10 mouse cellular contexts compared by ENCODE assay signal in genomic region chr3:103772846-103773245, GRCm38 (mm10). TPM values are rescaled to one million over a fixed set of nuclear protein-coding genes. Genes with fewer than 3 reads are reported as not detected.
DNase-seq lines count a peak whose midpoint lies in the region; ATAC-seq and TF ChIP-seq lines count a peak whose summit lies in the region.
"Had no signal": no experiment of that assay in that cellular context is flagged by ENCODE, and none has a peak within 500 bp of the region (broad histone marks: within the 10 kb centered on the region; RNA-seq: fewer than 3 reads in every experiment).

No protein-coding gene starts in this region.

- intact Hi-C loops in heart, adult 2 months (cut with DNase I) = loop anchor here (2.0 kb wide), 1 partner anchor 18 kb away; the partner anchor contains the start of gene Hipk1

- H3K9me3 ChIP-seq in kidney, embryonic 16.5 days (ENCODE audit: low read length) = no peaks in the 10 kb centered on the region
- no peaks in the 10 kb centered on the region for H3K9me3 ChIP-seq in forebrain, embryonic 10.5 days

- H3K4me3 ChIP-seq in heart, adult 2 months = no peak overlapping the region; the same call in 1 of the 2 replicates
- H3K4me3 ChIP-seq in kidney, embryonic 16.5 days (ENCODE audit: low read length) = no peak overlapping the region
- H3K4me3 ChIP-seq in forebrain, embryonic 10.5 days = no peak overlapping the region

- ATAC-seq in activated CD4-positive, CD25-positive, alpha-beta regulatory T cell, adult 4 months = peak; percentile 79
- ATAC-seq in kidney, embryonic 16.5 days (ENCODE audit: low FRiP score, low TSS enrichment) = no peak
- no peak for ATAC-seq in erythroblast, adult 5-6 weeks (replicated peaks; ENCODE audit: low FRiP score, poor library complexity, severe bottlenecking)

- H3K4me1 ChIP-seq in heart, adult 2 months (ENCODE audit: control insufficient read depth, insufficient read depth, low read length) = peaks cover 16% of the 10 kb centered on the region
- peaks cover 32% of the 10 kb centered on the region for H3K4me1 ChIP-seq in kidney, embryonic 16.5 days (ENCODE audit: insufficient read depth, low read length)
- no peaks in the 10 kb centered on the region for H3K4me1 ChIP-seq in forebrain, embryonic 10.5 days

- H3K9ac ChIP-seq in heart, adult 2 months (ENCODE audit: low read depth, low read length) = no peak overlapping the region
- no peak overlapping the region for H3K9ac ChIP-seq in kidney, embryonic 16.5 days (replicated peaks; ENCODE audit: low read length)

- WGBS in heart, adult 2 months = 25% methylated on average over 4 of the region's 4 CpGs
- WGBS in kidney, embryonic 16.5 days = 54% methylated on average over 4 of the region's 4 CpGs
- 86% methylated on average over 4 of the region's 4 CpGs for WGBS in forebrain, embryonic 10.5 days

- H3K79me2 ChIP-seq in heart, adult 2 months (replicated peaks; ENCODE audit: control insufficient read depth, insufficient read depth, low read length) = peaks cover 14% of the 10 kb centered on the region

- H3K4me2 ChIP-seq in kidney, embryonic 16.5 days (replicated peaks; ENCODE audit: low read depth, low read length) = no peak overlapping the region

- no peak for DNase-seq in heart, adult 2 months
- no peak for DNase-seq in heart, postnatal 4 days
- peak; percentile 37 for DNase-seq in 416B (ENCODE audit: low read depth)
- no peak for DNase-seq in forebrain, embryonic 10.5 days (ENCODE audit: extremely low spot score, low spot score)
- no peak for DNase-seq in ovary, postnatal 14 days (ENCODE audit: low spot score)
- DNase-seq: lung, postnatal 4 days had no signal

- H3K27ac ChIP-seq in heart, adult 2 months = peak overlapping the region; percentile 77
- H3K27ac ChIP-seq in kidney, embryonic 16.5 days (ENCODE audit: low read length) = peak overlapping the region; percentile 74
- no peak overlapping the region for H3K27ac ChIP-seq in forebrain, embryonic 10.5 days

- no peak for TF ChIP-seq EP300 in heart, adult 2 months (IDR thresholded peaks at IDR 0.05; ENCODE audit: insufficient read depth, low read depth, low read length)

- H3K27me3 ChIP-seq in heart, adult 2 months (ENCODE audit: control insufficient read depth, insufficient read depth, low read length) = no peaks in the 10 kb centered on the region
- no peaks in the 10 kb centered on the region for H3K27me3 ChIP-seq in kidney, embryonic 16.5 days (ENCODE audit: insufficient read depth, low read length)
- H3K27me3 ChIP-seq in forebrain, embryonic 10.5 days (ENCODE audit: poor library complexity, severe bottlenecking) = no peaks in the 10 kb centered on the region

- TF ChIP-seq CTCF in heart, adult 2 months (IDR thresholded peaks at IDR 0.05) = no peak

- H3K36me3 ChIP-seq in heart, adult 2 months (ENCODE audit: control insufficient read depth, insufficient read depth, low read length) = peaks cover 52% of the 10 kb centered on the region
- peaks cover 24% of the 10 kb centered on the region; the same call in 1 of the 2 replicates for H3K36me3 ChIP-seq in kidney, embryonic 16.5 days (ENCODE audit: insufficient read depth, low read length)
- peaks cover 64% of the 10 kb centered on the region for H3K36me3 ChIP-seq in forebrain, embryonic 10.5 days (replicated peaks)

- no peak for TF ChIP-seq POLR2A in heart, adult 2 months (IDR thresholded peaks at IDR 0.05; ENCODE audit: insufficient read depth, low read depth, low read length)

RNA-seq across cellular contexts. Expression of gene Hipk1, which starts 18.5 kb away (rescaled TPM):
- total RNA-seq in heart, adult 2 months (2021) = 100 to 1,000 TPM in 1 of 2 experiments, 10 to 100 TPM in 1; 98.1 to 109 TPM
- polyA plus RNA-seq in heart, adult 2 months (2012; rRNA removed) = 50.8 and 61.5 TPM in 2 replicates
- total RNA-seq in heart, postnatal 4 days (2021) = 10 to 100 TPM; 96.7 to 98.2 TPM
- polyA plus RNA-seq in activated CD4-positive, CD25-positive, alpha-beta regulatory T cell, adult 4 months (2017; shearing (Covaris generic)) = 10 to 100 TPM; 27.5 to 58.6 TPM
- 10.3 and 11.3 TPM in 2 replicates for polyA plus RNA-seq in kidney, embryonic 16.5 days (2015; fragmentation: Nextera tagmentation; extraction: Ambion mirVana)
- 9.9 and 10.4 TPM in 2 replicates for polyA plus RNA-seq in forebrain, embryonic 10.5 days (2016; fragmentation: Nextera tagmentation; extraction: Ambion mirVana)
- total RNA-seq in erythroblast, adult 5-6 weeks (2015; ENCODE audit: low replicate concordance) = 491 and 663 TPM in 2 replicates
- total RNA-seq in erythroblast, adult 5-6 weeks (2017; ENCODE audit: low replicate concordance) = 744 and 752 TPM in 2 replicates

RNA-seq across cellular contexts. Expression of gene Gm10964, which starts 33.7 kb away (rescaled TPM):
- not detected for total RNA-seq in heart, adult 2 months (2021)
- polyA plus RNA-seq in heart, adult 2 months (2012; rRNA removed) = not detected in 2 replicates
- not detected for total RNA-seq in heart, postnatal 4 days (2021)
- polyA plus RNA-seq in activated CD4-positive, CD25-positive, alpha-beta regulatory T cell, adult 4 months (2017; shearing (Covaris generic)) = not detected
- polyA plus RNA-seq in kidney, embryonic 16.5 days (2015; fragmentation: Nextera tagmentation; extraction: Ambion mirVana) = not detected in 2 replicates
- polyA plus RNA-seq in forebrain, embryonic 10.5 days (2016; fragmentation: Nextera tagmentation; extraction: Ambion mirVana) = not detected in 2 replicates
- total RNA-seq in erythroblast, adult 5-6 weeks (2015; ENCODE audit: low replicate concordance) = not detected in 2 replicates
- total RNA-seq in erythroblast, adult 5-6 weeks (2017; ENCODE audit: low replicate concordance) = not detected in 2 replicates
- polyA plus RNA-seq: hindbrain, embryonic 11.5 days had no signal

RNA-seq across cellular contexts. Expression of gene Olfml3, which starts 35.0 kb away (rescaled TPM):
- total RNA-seq in heart, adult 2 months (2021) = 1 to 10 TPM; 5.7 to 6.0 TPM
- polyA plus RNA-seq in heart, adult 2 months (2012; rRNA removed) = 11.7 and 12.8 TPM in 2 replicates
- total RNA-seq in heart, postnatal 4 days (2021) = 10 to 100 TPM; 11.8 to 13.0 TPM
- under 1 TPM; 0.11 to 0.82 TPM for polyA plus RNA-seq in activated CD4-positive, CD25-positive, alpha-beta regulatory T cell, adult 4 months (2017; shearing (Covaris generic))
- polyA plus RNA-seq in kidney, embryonic 16.5 days (2015; fragmentation: Nextera tagmentation; extraction: Ambion mirVana) = 62.0 and 63.8 TPM in 2 replicates
- 5.6 and 5.8 TPM in 2 replicates for polyA plus RNA-seq in forebrain, embryonic 10.5 days (2016; fragmentation: Nextera tagmentation; extraction: Ambion mirVana)
- total RNA-seq in erythroblast, adult 5-6 weeks (2015; ENCODE audit: low replicate concordance) = 1.9 and 4.0 TPM in 2 replicates
- 1.8 and 2.2 TPM in 2 replicates for total RNA-seq in erythroblast, adult 5-6 weeks (2017; ENCODE audit: low replicate concordance)

RNA-seq across cellular contexts. Expression of gene Dclre1b, which starts 36.4 kb away (rescaled TPM):
- 10 to 100 TPM; 10.7 to 12.0 TPM for total RNA-seq in heart, adult 2 months (2021)
- 6.9 and 7.4 TPM in 2 replicates for polyA plus RNA-seq in heart, adult 2 months (2012; rRNA removed)
- 10 to 100 TPM; 13.6 to 14.2 TPM for total RNA-seq in heart, postnatal 4 days (2021)
- 10 to 100 TPM; 18.4 to 30.4 TPM for polyA plus RNA-seq in activated CD4-positive, CD25-positive, alpha-beta regulatory T cell, adult 4 months (2017; shearing (Covaris generic))
- polyA plus RNA-seq in kidney, embryonic 16.5 days (2015; fragmentation: Nextera tagmentation; extraction: Ambion mirVana) = 29.8 and 31.2 TPM in 2 replicates
- polyA plus RNA-seq in forebrain, embryonic 10.5 days (2016; fragmentation: Nextera tagmentation; extraction: Ambion mirVana) = 37.2 and 40.5 TPM in 2 replicates
- total RNA-seq in erythroblast, adult 5-6 weeks (2015; ENCODE audit: low replicate concordance) = 22.5 and 24.5 TPM in 2 replicates
- 14.1 and 19.1 TPM in 2 replicates for total RNA-seq in erythroblast, adult 5-6 weeks (2017; ENCODE audit: low replicate concordance)

RNA-seq across cellular contexts. Expression of gene Ap4b1, which starts 36.5 kb away (rescaled TPM):
- 10 to 100 TPM; 14.8 to 17.7 TPM for total RNA-seq in heart, adult 2 months (2021)
- 14.6 and 25.0 TPM in 2 replicates for polyA plus RNA-seq in heart, adult 2 months (2012; rRNA removed)
- 1 to 10 TPM; 8.6 to 9.1 TPM for total RNA-seq in heart, postnatal 4 days (2021)
- polyA plus RNA-seq in activated CD4-positive, CD25-positive, alpha-beta regulatory T cell, adult 4 months (2017; shearing (Covaris generic)) = 10 to 100 TPM; 10.8 to 18.3 TPM
- polyA plus RNA-seq in kidney, embryonic 16.5 days (2015; fragmentation: Nextera tagmentation; extraction: Ambion mirVana) = 22.3 and 22.8 TPM in 2 replicates
- 19.3 and 22.3 TPM in 2 replicates for polyA plus RNA-seq in forebrain, embryonic 10.5 days (2016; fragmentation: Nextera tagmentation; extraction: Ambion mirVana)
- total RNA-seq in erythroblast, adult 5-6 weeks (2015; ENCODE audit: low replicate concordance) = 56.9 and 81.1 TPM in 2 replicates
- total RNA-seq in erythroblast, adult 5-6 weeks (2017; ENCODE audit: low replicate concordance) = 82.4 and 103 TPM in 2 replicates
